Mouse (Mus musculus): ENCODE results near the gene P2rx4. TPM values are rescaled to one million over a fixed set of nuclear protein-coding genes. Genes with fewer than 3 reads are reported as not detected.
"Not testable (repeated sequence)": the region's sequence is repeated elsewhere in the genome, so short reads cannot be mapped to it uniquely, and the experiment has no call there.

P2rx4 gene
- total RNA-seq (2021) = 10 to 100 TPM in 1 of 2 experiments, 1 to 10 TPM in 1; 8.8 to 10.5 TPM
- long read RNA-seq, partial matches to known transcripts = 0 of 14 reads
- long read RNA-seq, other reads (novel, unspliced or antisense) = 8 of 14 reads

DNA sequence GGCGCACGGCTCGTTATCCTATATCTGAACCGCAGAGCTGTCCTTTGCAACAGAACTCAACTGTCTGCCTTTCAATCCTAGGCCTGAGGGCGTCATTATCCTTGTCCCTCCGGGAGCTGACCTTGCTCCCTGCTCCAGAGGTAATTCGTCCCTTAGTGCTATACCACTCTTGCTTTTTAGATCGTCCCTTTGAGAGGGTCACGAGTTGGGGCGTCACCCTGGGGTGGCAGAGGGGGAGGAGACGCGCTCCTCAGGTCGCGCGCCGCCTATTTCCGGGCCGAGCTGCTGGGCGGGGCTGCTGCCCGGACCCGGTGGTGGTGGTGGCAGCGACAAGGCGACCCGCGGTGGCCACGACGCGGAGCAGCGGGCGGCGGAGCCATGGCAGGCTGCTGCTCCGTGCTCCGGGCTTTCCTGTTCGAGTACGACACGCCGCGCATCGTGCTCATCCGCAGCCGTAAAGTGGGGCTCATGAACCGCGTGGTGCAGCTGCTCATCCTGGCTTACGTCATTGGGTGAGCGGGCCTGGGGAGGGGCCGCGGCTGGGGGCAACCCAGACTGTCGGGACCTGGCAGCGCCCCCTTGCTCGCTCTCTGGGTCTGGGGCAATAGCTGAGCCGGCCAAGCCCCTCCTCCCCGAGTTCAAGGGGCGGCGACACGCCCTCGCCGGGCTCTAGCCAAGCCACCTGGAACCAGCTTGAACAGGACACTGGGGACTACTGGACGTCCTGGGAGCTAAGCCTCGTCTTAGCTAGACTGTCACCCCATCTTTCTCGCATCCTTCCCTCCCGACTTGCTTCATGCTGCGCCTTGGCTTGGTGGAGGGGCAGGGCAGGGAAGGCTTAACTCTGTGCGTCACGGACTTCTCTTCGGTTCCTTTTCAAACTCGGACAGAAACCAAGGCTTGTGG lies at the start of gene P2rx4:
Gene P2rx4, plus strand, starts transcription at position 269 of the 906 bp plus-strand sequence.
- DNase-seq (ENCODE audit: low spot score in 2 of 2) = peak; percentile 84 to 87

DNA sequence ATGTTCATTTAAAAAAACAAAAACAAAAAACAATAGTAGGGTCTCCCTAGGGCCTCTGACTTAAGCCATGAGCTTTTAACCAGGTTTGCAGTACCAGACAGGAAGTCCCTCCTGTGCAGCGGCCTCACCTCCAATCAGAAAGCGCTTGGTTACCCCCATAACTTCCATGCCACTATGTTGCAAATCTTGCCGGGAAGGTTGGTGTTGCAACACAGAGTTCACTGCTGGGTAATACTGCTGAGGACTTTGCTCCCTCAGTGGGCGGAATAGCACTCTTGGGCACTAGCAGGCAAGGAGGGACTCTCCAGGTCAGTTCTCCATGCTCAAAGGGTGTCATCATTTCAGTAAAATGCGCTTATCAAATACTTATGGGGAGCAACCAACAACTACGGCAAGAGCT lies 44.8 kb upstream of the P2rx4 start:
- no peak for DNase-seq (ENCODE audit: low spot score in 2 of 2)

- DNase-seq (ENCODE audit: low spot score in 2 of 2) = no peak
Measured at GRCm38 (mm10) chr5:122665036-122665435, 42.3 kb upstream of the P2rx4 start.

DNA sequence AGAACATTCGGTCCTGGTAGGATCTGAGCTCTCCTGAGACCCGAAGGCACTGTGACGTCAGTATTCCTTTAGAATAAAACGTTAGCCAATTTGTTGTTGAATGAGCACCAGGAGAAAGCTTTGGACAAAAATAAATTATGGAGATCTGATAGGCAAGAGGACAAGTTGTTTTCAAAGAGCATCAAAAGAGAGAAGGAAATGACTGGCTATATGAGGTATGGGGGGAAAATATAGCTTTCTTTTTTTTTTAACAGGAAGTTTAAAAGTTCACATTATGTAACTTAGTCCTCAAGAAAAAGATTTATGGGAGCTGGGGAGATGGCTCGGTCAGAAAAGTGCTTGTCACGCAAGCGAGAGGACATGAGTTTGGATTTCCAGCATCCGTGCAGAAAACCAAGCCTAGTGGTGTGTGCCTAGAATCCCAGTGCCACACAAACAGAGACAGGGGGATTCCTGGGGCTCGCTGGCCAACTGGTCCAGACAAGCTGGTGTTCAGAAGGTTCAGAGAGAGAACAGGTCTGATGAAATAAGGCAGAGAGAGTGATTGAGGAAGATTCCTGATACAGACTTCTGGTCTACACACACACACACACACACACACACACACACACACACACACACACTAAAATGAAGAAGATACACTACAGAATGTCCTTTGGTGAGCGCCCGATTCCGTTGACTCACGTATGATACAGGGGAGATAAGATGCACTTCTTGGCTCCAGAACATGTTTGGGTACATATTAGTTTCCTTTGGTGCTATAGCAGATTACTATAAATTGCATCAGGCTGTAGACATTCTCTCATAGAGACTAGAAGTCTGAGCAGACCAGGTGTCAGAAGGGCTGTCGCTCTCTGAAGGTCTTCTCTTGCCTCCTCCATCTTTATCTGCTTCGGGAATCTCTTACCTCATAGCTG lies 38.1 kb upstream of the P2rx4 start:
- DNase-seq (ENCODE audit: low spot score in 2 of 2) = no peak

- not testable (repeated sequence) for DNase-seq (ENCODE audit: low spot score in 2 of 2)
Measured at GRCm38 (mm10) chr5:122671641-122672040, 35.7 kb upstream of the P2rx4 start.

DNA sequence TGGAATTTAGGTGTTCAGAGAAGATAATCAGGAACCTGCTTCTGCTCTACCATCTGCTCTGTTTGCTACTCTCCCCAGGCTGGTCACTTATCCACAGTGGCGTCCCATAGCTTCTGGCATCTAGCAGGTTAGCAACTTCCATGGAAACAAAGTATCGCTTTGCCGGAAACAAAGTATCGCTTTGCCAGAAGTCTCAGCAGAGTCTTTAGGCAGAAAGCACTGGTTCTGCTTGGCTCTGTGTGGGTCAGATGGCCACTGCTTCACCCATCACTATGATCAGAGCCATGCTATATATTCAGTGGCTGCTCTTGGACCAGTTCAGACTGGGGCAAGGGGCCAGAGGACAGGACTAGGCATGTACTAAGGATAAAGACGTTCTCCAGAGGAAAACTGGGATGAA lies 35.0 kb upstream of the P2rx4 start:
- no peak for DNase-seq (ENCODE audit: low spot score in 2 of 2)

DNA sequence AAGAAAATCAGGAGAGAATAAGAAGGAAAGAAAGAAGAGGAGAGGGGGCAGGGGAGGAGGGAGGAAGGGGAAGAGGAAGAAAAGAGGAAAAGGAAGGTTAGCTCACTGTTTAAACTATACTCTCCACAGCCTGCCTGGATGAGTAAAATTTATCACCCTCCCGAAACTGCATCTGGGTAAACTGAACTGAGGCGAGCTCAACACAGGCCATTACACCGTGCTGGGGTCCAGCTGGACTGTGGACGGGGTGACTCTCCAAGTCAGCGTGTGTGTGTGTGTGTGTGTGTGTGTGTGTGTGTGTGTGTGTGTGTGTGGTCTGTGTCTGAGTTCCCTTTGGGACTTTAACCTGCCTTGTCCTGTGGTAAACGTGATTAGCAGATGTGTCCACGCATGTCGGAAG lies 31.3 kb upstream of the P2rx4 start:
- no peak for DNase-seq (ENCODE audit: low spot score in 2 of 2)

GRCm38 (mm10) chr5:122677983-122678382 lies 29.4 kb upstream of the P2rx4 start:
- no peak for DNase-seq (ENCODE audit: low spot score in 2 of 2)

- peak; percentile 14 to 29 for DNase-seq (ENCODE audit: low spot score in 2 of 2)
Measured at GRCm38 (mm10) chr5:122679881-122680280, 27.5 kb upstream of the P2rx4 start.

- no peak for DNase-seq (ENCODE audit: low spot score in 2 of 2)
Measured at GRCm38 (mm10) chr5:122681276-122681675, 26.1 kb upstream of the P2rx4 start.

DNA sequence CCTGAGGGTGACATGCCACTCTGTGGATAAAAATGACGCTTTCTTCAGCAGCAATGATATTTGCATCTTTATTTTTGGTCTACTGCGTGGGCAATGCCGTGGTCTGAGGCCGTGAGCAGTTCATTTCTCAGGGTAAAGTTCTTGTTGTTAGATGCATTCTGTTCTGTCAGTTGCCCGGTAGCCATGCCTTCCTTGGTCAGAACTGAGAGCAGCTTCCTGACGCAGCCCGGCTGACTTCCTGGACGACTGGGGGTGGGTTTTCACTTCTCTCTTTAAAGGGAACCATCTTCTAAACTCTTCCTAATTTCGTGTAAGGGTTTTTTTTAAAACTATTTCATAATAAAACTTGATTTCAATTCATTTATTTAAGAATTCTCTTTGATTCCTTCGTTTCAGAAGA lies 23.4 kb upstream of the P2rx4 start:
- no peak for DNase-seq (ENCODE audit: low spot score in 2 of 2)

- no peak for DNase-seq (ENCODE audit: low spot score in 2 of 2)
Measured at GRCm38 (mm10) chr5:122687391-122687790, 20.0 kb upstream of the P2rx4 start.

DNA sequence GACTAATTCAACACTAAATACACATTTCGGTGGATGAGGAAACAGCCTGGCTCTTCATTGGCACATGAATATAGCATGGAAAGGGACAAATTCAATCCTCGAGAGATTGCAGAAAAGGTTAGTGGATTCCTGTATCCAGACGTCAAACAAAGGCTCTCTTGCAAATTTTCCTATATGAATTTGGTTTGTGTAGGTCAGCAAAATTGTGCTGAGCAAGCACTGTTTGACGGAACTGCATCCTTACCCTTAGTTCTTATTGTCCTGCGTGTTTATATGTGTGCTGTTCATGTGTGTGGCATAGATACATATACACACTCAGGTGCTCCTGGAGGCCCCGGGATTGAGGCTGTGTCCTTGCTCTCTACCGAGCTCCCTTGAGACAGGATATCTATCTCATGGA lies 18.2 kb upstream of the P2rx4 start:
- no peak for DNase-seq (ENCODE audit: low spot score in 2 of 2)

GRCm38 (mm10) chr5:122690486-122690885 lies 16.9 kb upstream of the P2rx4 start:
- DNase-seq (ENCODE audit: low spot score in 2 of 2) = no peak

- no peak for DNase-seq (ENCODE audit: low spot score in 2 of 2)
Measured at GRCm38 (mm10) chr5:122693431-122694207, 13.7 kb upstream of the P2rx4 start.

- DNase-seq (ENCODE audit: low spot score in 2 of 2) = no peak
Measured at GRCm38 (mm10) chr5:122695516-122695915, 11.8 kb upstream of the P2rx4 start.

DNA sequence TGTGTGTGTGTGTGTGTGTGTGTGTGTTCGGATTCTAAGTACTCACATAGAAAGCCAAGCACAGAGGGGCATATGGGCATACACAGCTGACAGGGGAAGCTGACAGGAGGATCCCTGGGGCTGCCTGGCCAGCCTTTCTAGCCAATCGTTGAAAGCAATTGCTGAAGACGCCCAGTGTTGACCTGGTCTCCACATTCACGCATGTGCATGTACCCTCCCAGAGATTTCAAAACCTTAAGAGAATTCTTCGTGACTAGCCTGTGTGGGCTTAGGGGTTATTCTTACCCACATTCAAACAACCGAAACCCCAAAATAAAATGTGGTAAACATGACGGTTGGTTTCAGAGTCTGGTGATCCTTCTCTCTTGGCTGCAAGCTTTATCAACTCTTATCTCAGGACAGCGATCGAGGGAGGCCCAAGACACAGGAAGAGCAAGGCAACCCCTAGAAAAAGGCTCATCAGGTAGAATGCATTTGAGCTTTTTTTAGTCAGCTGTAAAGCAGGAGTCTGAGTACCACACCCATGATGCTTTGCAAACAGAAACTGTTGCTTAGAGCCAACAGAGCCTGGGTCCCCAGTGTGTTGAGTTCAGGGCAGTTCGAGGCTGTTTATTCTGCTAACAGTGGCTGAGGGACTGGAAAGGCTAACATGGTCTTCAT lies 9.2 kb upstream of the P2rx4 start:
- DNase-seq (ENCODE audit: low spot score in 2 of 2) = no peak

DNA sequence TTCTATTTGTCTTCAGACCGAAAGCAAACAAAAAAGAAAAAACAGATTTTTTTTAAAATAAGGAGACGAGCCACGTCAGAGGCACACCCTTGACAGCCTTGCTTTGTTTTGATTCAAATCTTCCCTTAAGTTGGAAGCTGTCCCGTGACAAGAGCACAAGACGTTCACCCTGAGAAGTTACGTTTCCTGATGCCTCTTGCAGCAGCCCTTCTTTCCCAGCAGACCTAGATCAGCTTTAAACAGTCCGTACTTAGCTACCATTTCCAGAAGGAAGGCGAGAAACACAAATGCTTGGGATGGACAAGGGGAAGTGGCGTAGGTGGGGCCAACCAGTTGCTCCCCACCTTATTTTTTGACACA lies 8.7 kb upstream of the P2rx4 start:
- DNase-seq (ENCODE audit: low spot score in 2 of 2) = no peak

DNA sequence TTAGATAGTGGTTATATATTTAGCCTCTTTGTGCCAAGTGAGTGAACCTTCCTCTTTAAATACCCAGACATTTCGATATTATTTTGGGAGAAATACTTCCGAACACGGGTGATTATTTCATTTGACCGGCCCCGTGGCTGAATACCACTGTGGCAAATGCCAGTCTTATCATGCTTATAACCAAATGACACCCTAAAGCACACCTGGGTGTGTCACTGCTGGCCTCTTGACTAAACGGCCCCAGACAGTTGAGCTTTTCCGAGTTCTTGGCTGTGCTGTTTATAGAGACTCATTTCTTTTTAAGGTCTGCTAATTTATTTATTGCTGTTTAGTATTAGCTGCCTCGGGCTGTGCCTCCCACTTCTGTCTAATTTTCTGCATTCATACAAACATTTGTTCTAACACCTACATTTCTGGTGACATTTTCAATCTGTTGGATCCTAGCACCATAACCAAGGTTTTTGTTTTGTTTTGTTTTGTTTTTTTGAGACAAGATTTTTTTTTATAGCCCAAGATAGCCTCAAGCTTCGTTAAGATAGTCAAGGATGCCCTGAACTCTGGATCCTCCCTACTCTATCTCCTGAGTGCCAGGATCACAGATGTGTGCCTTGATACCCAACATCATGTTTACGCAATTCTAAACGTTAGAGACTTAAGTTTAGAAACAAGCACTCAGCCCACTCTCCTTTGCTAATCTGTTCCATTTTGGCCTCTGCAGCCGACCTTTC lies 7.1 kb upstream of the P2rx4 start:
- no peak for DNase-seq (ENCODE audit: low spot score in 2 of 2)

DNA sequence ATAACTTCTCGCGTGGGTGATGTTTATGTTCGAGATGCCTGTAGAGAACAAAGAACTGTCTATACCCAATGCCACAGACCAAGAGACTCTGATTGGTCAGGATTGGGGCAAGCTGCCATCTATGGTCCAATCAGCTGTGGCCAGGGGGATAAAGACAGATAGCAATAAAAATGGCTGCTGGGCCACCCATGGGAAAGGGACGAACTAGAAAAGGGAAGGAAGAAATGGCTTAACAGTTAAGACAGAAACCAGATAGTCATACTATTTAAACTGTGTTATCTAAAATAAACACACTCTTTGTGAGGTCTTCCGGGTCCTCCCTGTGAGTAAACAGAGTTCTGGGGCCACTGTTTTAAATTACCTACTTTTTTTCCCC lies 6.5 kb upstream of the P2rx4 start:
- DNase-seq (ENCODE audit: low spot score in 2 of 2) = no peak

Measured in layer of hippocampus, postnatal 10 days (tissue).